Mouse (Mus musculus): Measurements from ENCODE around the gene Zfp82.

Gene Zfp82

DNA sequence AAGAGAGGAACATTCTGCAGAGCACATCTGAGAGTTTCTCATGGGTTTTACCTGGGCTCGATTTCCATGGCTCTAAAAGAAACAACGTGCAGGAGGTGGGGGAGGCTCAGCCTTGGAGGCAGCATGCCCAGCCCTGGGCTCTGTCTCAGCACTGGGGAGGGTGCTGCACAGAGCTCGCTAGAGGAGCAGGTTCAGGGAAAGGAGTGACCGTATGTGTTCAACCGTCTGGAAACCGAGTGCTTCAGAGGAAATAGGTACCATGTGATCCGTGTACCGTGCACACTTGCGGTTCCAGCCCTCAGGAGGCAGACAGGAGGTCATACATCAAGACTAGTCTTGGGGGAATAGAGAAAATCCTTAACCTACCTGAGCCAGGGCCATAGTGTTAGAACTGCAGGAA is 28.3 kb downstream of the Zfp82 start:
- no peak for DNase-seq

DNA sequence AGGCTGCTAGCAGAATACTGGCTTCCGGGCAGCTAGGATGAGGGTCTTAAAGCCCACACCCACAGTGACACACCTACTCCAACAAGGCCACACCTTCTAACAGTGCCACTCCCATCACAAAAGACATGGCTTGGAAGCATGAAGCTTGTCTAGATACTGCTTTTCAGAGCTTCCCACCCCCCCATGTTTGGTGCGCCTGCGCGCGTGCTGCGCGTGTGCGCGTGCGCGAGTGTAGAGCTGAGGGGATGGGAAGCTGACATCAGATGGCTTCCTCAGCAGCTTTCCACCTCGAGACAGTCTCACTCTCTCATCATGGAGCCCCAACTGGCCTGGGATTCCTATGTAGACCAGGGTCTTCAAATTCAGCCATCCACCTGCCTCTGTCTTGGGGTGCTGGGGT is 38.4 kb downstream of the Zfp82 start:
- no peak for DNase-seq

DNA sequence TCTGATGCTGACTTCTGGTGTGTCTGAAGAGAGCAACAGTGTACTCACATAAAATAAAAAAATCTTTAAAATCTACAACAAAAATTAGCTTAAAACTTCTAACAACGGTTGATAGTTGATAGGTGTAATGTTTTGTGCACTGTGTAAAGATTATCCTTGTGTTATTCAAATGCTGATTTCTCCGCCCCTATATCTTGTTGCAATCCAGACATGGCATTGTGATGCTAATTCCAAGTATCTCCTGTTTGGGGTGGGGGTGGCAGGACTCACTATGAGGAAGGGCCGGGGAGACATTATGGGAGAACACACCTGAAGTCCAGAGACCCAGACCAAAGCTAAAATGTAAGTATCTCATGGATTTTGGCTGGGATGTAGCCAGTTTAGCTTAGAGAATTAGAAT is 41.3 kb downstream of the Zfp82 start:
- DNase-seq = no peak

DNA sequence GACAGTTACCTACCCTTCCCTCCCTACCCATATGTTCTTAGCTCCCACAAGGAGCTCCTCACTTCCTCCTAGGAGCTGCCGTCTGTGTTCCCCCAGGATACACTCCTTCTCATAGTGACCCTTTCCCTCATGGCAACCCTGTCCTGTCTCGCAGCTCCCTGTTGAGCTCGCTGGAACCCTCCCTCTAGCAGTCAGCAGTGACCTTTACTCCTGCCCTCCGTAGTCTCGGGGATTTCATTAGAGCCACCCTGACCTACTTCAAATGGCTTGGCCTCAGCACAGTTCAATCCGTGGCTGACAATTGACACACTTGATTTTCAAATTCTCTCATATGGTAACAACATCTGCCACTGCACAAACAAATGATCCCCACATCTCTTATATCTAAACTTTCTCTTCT is 42.0 kb downstream of the Zfp82 start:
- no peak for DNase-seq

DNA sequence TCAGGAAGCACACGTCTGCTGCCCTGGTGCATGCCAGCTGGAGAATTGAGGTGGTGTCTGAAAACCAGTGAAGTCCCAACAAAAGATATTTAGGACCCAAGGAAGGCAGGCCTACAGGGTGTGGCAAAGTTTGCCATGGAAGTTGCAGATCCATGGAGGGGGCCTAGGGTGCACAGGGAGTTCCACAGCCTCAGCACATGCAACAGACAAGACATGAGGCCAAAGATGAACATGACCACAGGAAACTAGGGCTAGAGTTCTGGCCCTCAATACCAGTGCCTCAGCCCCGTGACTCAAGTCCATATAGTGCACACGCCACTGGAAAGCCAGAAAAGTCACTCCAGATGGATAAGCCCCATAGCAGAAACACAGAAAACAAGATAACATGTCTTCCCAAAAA is 44.1 kb downstream of the Zfp82 start:
- no peak for DNase-seq

DNA sequence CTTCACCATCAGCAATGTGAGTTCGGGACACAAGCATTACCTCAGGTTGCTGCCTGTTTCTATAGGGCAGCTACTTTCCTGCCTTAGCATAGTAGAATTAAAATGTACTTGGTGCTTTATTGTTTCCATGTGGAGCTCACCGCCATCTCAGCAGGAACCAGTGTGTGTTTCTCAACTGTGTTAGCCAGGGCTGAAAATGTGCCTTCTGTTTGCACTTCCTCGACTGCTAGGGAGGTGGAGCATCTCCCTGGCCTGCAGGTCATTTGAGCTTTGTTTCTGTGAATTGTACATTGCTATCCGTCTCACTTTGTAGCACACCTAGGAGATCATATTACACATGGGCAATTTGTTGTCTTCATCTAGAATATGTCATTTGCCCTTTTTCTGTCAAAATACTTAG is 45.4 kb downstream of the Zfp82 start:
- DNase-seq = no peak

DNA sequence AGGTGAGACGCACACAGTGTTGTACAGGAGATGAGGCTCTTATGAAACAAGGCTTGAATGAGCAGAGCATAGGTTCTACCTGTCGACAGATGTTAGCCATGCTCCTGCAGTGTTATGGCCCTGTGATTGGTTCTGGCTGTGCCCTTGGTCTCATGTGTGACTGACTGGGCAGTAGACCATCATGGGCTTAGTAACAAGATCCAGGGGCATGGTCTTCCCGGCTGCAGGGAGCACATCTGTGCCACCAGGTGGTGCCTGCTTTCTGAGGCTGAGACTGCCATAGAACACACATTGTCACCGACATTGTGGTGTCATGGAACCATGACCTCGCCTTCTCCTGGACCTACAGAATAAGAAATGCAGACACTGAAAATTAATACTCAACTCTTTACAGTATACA is 47.3 kb downstream of the Zfp82 start:
- DNase-seq = no peak

DNA sequence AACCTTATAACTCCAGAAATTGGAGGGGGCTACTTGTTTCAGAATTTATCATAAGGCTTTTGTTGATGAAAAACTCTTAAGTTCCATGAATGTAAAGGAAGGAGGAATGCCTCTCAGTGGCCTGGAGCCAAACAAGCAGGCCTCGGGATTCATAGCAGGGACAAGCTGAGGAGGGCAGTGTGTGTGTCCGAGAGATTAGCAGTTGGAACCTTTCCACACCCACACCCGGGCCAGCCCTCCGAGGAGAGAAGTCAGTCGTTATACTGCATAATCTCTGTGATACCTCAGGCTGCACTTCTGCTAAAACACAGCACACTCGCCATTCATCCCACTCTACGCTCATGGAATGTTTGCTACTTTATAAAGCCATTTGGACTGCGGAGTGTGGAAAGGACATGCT is 48.9 kb downstream of the Zfp82 start:
- no peak for DNase-seq

DNA sequence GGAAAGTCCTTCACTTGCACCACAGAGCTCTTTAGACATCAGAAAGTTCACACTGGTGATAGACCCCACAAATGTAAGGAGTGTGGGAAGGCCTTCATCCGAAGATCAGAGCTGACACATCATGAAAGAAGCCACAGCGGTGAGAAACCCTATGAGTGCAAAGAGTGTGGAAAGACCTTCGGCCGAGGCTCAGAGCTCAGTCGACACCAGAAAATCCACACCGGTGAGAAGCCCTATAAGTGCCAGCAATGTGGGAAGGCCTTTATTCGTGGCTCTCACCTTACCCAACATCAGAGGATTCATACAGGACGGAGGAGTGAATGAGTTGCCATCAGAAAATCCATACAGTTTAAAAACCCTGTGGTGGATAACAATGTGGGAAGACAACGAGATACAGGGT is 49.4 kb downstream of the Zfp82 start:
- DNase-seq = no peak

DNA sequence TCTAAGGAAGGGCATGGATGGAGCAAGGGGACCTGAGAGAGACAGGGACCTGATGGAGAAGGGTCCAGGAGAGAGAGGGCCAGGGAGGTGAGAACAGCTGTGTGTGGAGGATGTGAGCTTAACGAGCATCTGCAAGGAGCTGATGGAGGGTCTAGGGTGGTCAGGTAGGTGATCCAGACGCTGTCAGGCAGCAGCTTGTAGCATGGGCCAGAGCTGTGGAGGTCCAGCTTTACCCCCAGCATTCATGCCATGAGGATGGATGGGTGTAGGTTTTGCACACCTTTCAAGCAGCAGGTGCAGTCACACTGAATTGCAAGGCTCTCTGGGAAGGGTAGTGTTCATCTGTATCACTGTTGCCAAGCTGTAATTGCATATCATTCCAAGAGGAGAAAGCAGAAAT is 53.2 kb downstream of the Zfp82 start:
- DNase-seq = no peak

DNA sequence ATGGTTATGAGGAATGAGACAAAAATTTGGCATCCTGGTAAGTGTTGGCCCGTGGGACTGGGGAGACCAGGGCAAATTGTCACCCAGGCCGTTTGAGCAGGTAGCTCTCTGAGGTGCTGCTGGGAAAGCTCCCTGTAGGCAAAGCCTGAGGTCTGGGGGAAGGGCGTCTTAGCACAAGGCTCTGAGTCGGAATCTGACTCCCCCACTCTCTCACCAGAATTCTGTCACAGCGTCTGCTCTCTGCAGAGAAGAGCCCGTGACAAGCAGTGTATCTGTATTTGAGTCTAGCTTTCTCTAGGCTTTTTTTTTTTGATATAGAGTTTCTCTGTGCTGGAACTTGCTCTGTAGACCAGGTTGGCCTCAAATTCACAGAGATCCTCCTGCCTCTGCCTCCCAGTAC is 55.5 kb downstream of the Zfp82 start:
- DNase-seq = no peak

DNA sequence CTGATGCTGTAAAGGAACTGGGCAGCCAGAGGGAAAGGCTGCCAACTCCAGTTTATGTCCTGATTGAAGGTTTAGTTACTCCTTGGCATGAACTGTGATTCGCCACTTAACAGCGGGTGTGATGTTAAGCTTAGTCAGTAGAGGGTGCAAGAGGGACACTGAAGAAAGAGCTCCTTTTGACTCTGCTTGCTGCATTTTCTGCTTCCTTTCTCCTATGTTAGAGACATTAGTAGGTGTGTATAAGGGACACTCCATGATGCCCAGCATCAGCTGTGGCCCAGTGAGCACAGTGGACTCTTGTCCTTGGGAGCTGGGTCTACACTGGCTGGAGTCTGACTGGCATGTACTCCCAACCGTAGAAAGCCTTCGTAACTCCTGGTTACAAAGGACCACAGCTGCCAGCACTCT is 59.7 kb downstream of the Zfp82 start:
- DNase-seq = peak; percentile 55

DNA sequence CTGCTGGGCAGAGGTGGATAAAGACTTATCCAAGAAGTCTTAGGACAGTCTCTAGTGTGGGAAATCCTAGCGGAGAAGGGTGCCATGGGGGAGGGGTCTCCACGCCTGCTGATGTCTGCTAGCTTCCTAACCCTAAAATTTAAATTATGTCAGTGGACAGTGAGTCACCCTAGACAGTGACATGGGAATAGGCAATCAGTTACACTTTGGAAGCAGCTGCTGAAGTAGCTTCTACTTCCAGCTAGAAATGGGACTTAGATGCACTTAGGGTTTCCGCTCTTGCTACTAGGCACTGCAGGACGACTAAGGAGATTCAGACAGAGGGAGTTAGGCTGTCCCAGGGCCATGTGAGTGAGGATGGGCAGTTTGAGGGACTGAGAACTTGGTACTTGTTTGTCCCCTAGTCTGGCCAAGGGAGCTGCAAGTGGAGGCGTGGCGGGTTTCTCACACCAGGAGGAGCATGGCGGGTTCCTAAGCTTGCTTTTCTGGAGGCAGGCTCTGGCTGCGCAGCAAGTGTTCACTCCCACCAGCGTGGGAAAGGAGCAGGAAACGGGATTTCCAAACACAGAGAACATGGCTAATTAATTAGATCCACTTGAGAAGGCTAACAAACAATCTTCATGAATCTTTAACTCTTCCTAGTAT is 62.0 kb downstream of the Zfp82 start:
- DNase-seq = no peak

DNA sequence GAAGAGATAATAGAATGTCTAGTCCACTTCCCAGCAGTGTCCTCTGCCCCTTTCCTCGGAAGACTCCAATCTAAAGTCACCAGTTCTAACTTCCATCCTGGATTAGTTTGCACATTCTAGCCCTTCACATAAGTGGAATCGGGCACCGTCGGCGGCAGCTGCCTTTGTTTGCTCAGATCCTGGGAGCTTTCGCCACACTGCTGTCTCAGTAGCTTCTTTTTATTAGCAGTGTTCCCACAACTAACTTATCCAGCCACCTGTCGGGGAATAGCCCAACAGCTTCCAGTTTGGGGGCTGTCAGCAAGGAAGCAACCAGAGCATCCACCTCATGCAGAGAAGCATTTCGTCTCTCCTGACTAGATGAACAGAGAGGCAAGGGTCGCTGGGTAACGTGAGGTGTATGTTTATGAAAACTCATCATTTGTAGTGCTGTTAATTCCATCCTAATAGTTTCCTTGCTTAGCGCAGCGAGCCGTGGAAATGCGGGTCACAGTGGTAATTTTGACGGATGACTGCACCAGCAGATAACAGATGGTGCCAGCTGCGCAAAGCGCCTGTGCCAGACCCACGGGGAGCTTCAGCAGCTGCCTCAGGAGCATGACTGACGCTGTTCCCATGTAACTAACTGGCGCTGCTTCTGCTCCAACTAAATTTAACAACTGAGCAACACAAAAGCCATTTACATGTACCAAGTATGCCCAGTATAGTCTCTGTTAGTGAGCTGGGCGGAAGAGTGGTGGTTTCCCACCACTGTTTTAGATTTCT is 63.2 kb downstream of the Zfp82 start:
- DNase-seq = peak; percentile 35

DNA sequence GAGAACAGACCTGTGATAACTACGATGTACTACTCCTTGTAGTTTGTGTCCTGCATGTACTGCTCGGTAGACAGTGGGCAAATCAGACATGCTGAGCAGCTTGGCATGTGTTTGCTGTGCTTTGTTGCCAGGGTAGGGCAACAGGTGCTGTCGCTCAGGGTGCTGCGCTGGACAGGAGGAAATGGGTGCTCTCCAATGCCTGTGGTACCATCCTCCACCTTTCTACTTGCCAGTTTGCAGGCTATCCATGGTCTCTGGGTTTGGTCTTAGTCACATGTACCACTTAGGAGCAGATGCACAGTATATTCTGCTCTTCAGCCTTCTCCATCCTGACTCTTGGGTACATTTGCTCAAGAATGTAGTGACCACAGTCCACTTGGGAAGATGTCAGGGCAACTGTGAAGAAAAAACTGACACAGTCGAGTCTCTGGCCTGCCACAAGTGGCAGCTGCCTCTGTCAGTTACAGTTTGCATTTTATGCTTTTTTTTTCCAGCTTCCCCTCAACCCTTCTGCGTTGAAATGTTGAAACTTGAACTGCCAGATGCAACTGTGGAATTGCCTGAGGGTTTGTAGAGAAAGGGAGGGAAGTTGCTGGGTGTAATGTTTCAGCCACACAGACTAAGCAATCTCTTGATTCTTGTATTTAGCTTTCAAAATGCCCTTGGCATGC is 64.5 kb downstream of the Zfp82 start:
- DNase-seq = no peak

DNA sequence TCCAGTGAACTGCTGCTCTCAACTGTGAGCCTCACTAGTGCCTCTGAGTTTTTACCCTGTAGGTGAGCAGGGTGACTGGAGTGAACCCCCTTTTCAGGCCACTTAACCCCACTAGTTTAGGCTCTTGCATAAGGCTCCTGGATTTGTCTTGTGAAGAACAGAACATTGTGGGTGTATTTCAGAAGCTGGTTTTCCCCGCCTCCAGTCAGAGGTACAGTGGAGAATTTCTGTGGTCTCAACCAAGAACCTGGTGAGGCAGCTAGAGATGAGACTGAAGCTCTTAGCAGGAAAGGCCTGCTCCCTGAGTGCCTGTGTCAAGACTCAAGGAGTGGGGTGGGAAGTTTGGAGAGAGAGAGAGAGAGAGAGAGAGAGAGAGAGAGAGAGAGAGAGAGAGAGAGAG is 65.1 kb downstream of the Zfp82 start:
- DNase-seq = no peak
